Mouse (Mus musculus) stomach, postnatal 0 days (tissue): ENCODE data around the gene Krt222.

Source experiments
- CTCF ChIP-seq: IDR thresholded peaks from 2 replicates; pipeline ENCODE4 v1.5.1; 2016; ENCODE audit warnings: antibody characterized with exemption, low read depth, mild to moderate bottlenecking, moderate library complexity
- EP300 ChIP-seq: optimal IDR thresholded peaks from 2 replicates; pipeline ENCODE3; 2016; ENCODE audit warnings: antibody characterized with exemption

DNA sequence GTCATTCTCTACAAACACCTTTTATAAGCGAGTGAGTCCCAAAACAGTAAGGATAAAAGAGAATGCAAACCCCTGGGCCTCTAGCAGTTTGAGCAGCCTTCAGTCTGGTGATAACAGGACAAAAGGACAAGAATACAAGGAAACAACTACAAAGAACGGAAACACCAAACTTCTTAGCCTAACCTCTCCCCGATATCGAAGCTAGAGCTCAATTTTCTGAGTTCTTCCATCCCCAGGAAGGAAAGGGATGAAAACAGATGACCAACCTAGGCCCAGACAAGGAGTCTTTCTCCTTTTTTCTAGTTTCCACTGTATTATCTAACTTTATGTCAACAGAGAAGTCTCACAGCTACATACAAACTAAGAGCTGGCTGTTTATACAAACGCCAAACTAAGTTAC lies 20.6 kb downstream of the Krt222 start:
- TF ChIP-seq CTCF (no peak), EP300 (no peak)
